8 mouse cellular contexts compared by ENCODE assay signal in the genomic region with DNA sequence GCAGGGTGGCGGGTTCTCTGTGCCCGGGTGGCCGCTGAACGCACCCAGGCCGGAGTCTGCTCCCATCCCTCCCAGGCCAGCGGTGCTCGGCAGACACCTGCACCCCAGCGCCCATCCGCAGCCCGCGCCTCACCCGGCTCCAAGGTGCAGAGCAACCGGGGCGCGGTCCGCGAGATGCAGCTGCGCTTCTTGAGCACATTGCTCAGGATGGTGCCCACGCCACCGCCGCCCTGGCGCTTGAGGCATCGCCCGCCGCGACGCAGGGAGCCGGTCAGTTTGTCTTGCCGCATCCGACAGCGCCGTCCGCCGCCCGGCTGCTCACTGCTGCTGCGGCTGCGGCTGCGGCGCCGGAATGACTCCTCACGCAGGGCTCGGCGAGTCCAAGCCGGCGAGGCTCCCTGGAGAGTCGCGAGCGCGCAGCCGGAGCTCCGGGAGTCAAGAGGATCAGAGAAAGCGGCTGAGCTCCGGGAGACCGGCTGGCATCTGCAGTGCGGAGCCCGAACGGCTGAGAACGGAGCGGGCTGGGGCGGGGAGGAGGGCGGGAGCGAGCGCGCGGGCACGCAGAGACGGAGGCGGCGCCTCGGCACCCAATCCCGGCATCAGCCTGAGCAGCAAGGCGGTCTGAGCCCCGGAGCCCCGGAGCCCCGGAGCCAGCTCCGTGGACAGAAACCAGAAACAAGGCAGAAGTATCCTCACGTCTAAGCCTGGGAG. TPM values are rescaled to one million over a fixed set of nuclear protein-coding genes. Genes with fewer than 3 reads are reported as not detected.
DNase-seq lines count a peak whose midpoint lies in the region; ATAC-seq and TF ChIP-seq lines count a peak whose summit lies in the region.

No protein-coding gene starts in this region.

- H3K4me2 ChIP-seq in kidney, embryonic 14.5 days (replicated peaks; ENCODE audit: low read depth, low read length), result peak overlapping the region; percentile 99
- peak overlapping the region; percentile 99 for H3K4me2 ChIP-seq in limb, embryonic 14.5 days (replicated peaks; ENCODE audit: low read depth, low read length, severe bottlenecking)
- H3K4me2 ChIP-seq in midbrain, embryonic 12.5 days (replicated peaks), result peak overlapping the region; percentile 98

- TF ChIP-seq CTCF in spleen, adult 2 months (IDR thresholded peaks at IDR 0.05; ENCODE audit: extremely low read depth, insufficient read depth, insufficient read length, insufficient replicate concordance), result no peak

- peak overlapping the region; percentile 76 for H3K27ac ChIP-seq in embryonic facial prominence, embryonic 10.5 days (replicated peaks)
- peak overlapping the region; percentile 53 for H3K27ac ChIP-seq in heart, embryonic 10.5 days
- no peak overlapping the region for H3K27ac ChIP-seq in kidney, embryonic 14.5 days (ENCODE audit: low read depth, low read length)
- no peak overlapping the region for H3K27ac ChIP-seq in limb, embryonic 14.5 days (replicated peaks; ENCODE audit: low read depth, low read length)
- peak overlapping the region; percentile 91 for H3K27ac ChIP-seq in midbrain, embryonic 12.5 days (replicated peaks)
- H3K27ac ChIP-seq in spleen, adult 2 months (ENCODE audit: insufficient read depth, low read length), result no peak overlapping the region

- 1% methylated on average over 77 of the region's 77 CpGs for WGBS in embryonic facial prominence, embryonic 10.5 days
- WGBS in heart, embryonic 10.5 days, result under 1% methylated on average over 77 of the region's 77 CpGs
- under 1% methylated on average over 76 of the region's 77 CpGs for WGBS in kidney, embryonic 14.5 days
- under 1% methylated on average over 63 of the region's 77 CpGs for WGBS in limb, embryonic 14.5 days
- under 1% methylated on average over 77 of the region's 77 CpGs for WGBS in midbrain, embryonic 12.5 days
- 2% methylated on average over 70 of the region's 77 CpGs for WGBS in spleen, adult 2 months

- H3K9me3 ChIP-seq in embryonic facial prominence, embryonic 10.5 days, result no peaks in the 10 kb centered on the region
- H3K9me3 ChIP-seq in heart, embryonic 10.5 days, result no peaks in the 10 kb centered on the region
- H3K9me3 ChIP-seq in kidney, embryonic 14.5 days (ENCODE audit: control insufficient read depth, low read length), result no peaks in the 10 kb centered on the region
- H3K9me3 ChIP-seq in limb, embryonic 14.5 days (ENCODE audit: control insufficient read depth, low read length), result no peaks in the 10 kb centered on the region
- H3K9me3 ChIP-seq in midbrain, embryonic 12.5 days, result no peaks in the 10 kb centered on the region

- peak; percentile 83; the same call in 1 of the 2 replicates for ATAC-seq in kidney, embryonic 14.5 days (ENCODE audit: low FRiP score, low TSS enrichment)
- ATAC-seq in limb, embryonic 14.5 days (ENCODE audit: low FRiP score, low read depth), result peak; percentile 84
- peak; percentile 90 for ATAC-seq in midbrain, embryonic 12.5 days (ENCODE audit: low FRiP score, low read depth)

- peak overlapping the region; percentile 44 for H3K9ac ChIP-seq in kidney, embryonic 14.5 days (ENCODE audit: low read depth, low read length)
- peak overlapping the region; percentile 54 for H3K9ac ChIP-seq in limb, embryonic 14.5 days (ENCODE audit: low read depth, low read length, severe bottlenecking)
- peak overlapping the region; percentile 83 for H3K9ac ChIP-seq in midbrain, embryonic 12.5 days (replicated peaks)

- H3K27me3 ChIP-seq in embryonic facial prominence, embryonic 10.5 days (replicated peaks; ENCODE audit: low read depth, poor library complexity, severe bottlenecking), result peaks cover 91% of the 10 kb centered on the region
- H3K27me3 ChIP-seq in heart, embryonic 10.5 days (ENCODE audit: insufficient read depth, poor library complexity, severe bottlenecking), result peaks cover 87% of the 10 kb centered on the region
- peaks cover 55% of the 10 kb centered on the region for H3K27me3 ChIP-seq in kidney, embryonic 14.5 days (ENCODE audit: control insufficient read depth, insufficient read depth, low read length)
- peaks cover 43% of the 10 kb centered on the region for H3K27me3 ChIP-seq in limb, embryonic 14.5 days (ENCODE audit: control insufficient read depth, insufficient read depth, low read length)
- peaks cover 47% of the 10 kb centered on the region for H3K27me3 ChIP-seq in midbrain, embryonic 12.5 days
- H3K27me3 ChIP-seq in spleen, adult 2 months (ENCODE audit: control insufficient read depth, insufficient read depth, low read length), result peaks cover 10% of the 10 kb centered on the region

- no peaks in the 10 kb centered on the region for H3K36me3 ChIP-seq in embryonic facial prominence, embryonic 10.5 days (replicated peaks)
- no peaks in the 10 kb centered on the region for H3K36me3 ChIP-seq in heart, embryonic 10.5 days
- H3K36me3 ChIP-seq in kidney, embryonic 14.5 days (ENCODE audit: control insufficient read depth, insufficient read depth, low read length), result no peaks in the 10 kb centered on the region
- no peaks in the 10 kb centered on the region for H3K36me3 ChIP-seq in limb, embryonic 14.5 days (ENCODE audit: control insufficient read depth, insufficient read depth, low read length)
- no peaks in the 10 kb centered on the region for H3K36me3 ChIP-seq in midbrain, embryonic 12.5 days
- H3K36me3 ChIP-seq in spleen, adult 2 months (ENCODE audit: control insufficient read depth, insufficient read depth, low read length), result no peaks in the 10 kb centered on the region

- no peak for TF ChIP-seq POLR2A in limb, embryonic 14.5 days (IDR thresholded peaks at IDR 0.05; ENCODE audit: borderline replicate concordance, extremely low read depth, insufficient read depth, insufficient read length)
- no peak for TF ChIP-seq POLR2A in spleen, adult 2 months (IDR thresholded peaks at IDR 0.05; ENCODE audit: low read depth, low read length)

- DNase-seq in left cerebral cortex, adult 18-20 months (ENCODE audit: low spot score in 2 of 2), result peak; percentile 81 to 85
- no peak for DNase-seq in left cerebral cortex, adult 11 months (ENCODE audit: low spot score)
- DNase-seq in embryonic facial prominence, embryonic 10.5 days (ENCODE audit: low spot score), result peak; percentile 79
- peak; percentile 78 for DNase-seq in heart, embryonic 10.5 days (ENCODE audit: low spot score)
- DNase-seq in limb, embryonic 14.5 days (ENCODE audit: low spot score), result peak; percentile 31
- DNase-seq in spleen, adult 2 months (ENCODE audit: low read depth in 1 of 2, low spot score in 2 of 2), result peak in 1 of 2 experiments; percentile 42

- H3K4me3 ChIP-seq in embryonic facial prominence, embryonic 10.5 days, result peak overlapping the region; percentile 78
- H3K4me3 ChIP-seq in heart, embryonic 10.5 days, result peak overlapping the region; percentile 74
- peak overlapping the region; percentile 66 for H3K4me3 ChIP-seq in kidney, embryonic 14.5 days (ENCODE audit: low read length)
- H3K4me3 ChIP-seq in limb, embryonic 14.5 days (replicated peaks; ENCODE audit: low read length), result peak overlapping the region; percentile 71
- H3K4me3 ChIP-seq in midbrain, embryonic 12.5 days, result peak overlapping the region; percentile 75
- peak overlapping the region; percentile 63 for H3K4me3 ChIP-seq in spleen, adult 2 months (ENCODE audit: extremely low read depth, insufficient read depth, insufficient read length)

- peaks cover 39% of the 10 kb centered on the region for H3K4me1 ChIP-seq in embryonic facial prominence, embryonic 10.5 days
- H3K4me1 ChIP-seq in heart, embryonic 10.5 days, result peaks cover 21% of the 10 kb centered on the region
- H3K4me1 ChIP-seq in kidney, embryonic 14.5 days (ENCODE audit: control insufficient read depth, insufficient read depth, low read length), result peaks cover 11% of the 10 kb centered on the region
- H3K4me1 ChIP-seq in limb, embryonic 14.5 days (ENCODE audit: control insufficient read depth, insufficient read depth, low read length), result peaks cover 9% of the 10 kb centered on the region
- peaks cover 15% of the 10 kb centered on the region for H3K4me1 ChIP-seq in midbrain, embryonic 12.5 days
- peaks cover 11% of the 10 kb centered on the region for H3K4me1 ChIP-seq in spleen, adult 2 months (ENCODE audit: control insufficient read depth, insufficient read depth, insufficient read length)

RNA-seq across cellular contexts. Expression of a gene that starts 40.4 kb away (rescaled TPM):
- 10 to 100 TPM; 80.3 to 95.1 TPM for total RNA-seq in left cerebral cortex, adult 18-20 months (2021)
- polyA plus RNA-seq in embryonic facial prominence, embryonic 10.5 days (2016; fragmentation: Nextera tagmentation; extraction: Ambion mirVana), result 1.8 and 2.3 TPM in 2 replicates
- polyA plus RNA-seq in heart, embryonic 10.5 days (2016; fragmentation: Nextera tagmentation; extraction: Ambion mirVana), result 1.3 and 1.9 TPM in 2 replicates
- polyA plus RNA-seq in kidney, embryonic 14.5 days (2014; fragmentation: Nextera tagmentation; extraction: Ambion mirVana), result 0.60 and 0.76 TPM in 2 replicates
- polyA plus RNA-seq in limb, embryonic 14.5 days (2012; rRNA removed), result 0.81 and 1.3 TPM in 2 replicates
- 1.3 and 2.3 TPM in 2 replicates for polyA plus RNA-seq in limb, embryonic 14.5 days (2014; fragmentation: Nextera tagmentation; extraction: Ambion mirVana)
- polyA plus RNA-seq in midbrain, embryonic 12.5 days (2016; fragmentation: Nextera tagmentation; extraction: Ambion mirVana), result 4.3 and 5.4 TPM in 2 replicates
- 0.78 and 1.3 TPM in 2 replicates for polyA plus RNA-seq in spleen, adult 2 months (2012; rRNA removed)

RNA-seq across cellular contexts. Expression of a gene that starts 54.2 kb away (rescaled TPM):
- 10 to 100 TPM; 86.7 to 87.1 TPM for total RNA-seq in left cerebral cortex, adult 18-20 months (2021)
- 40.0 and 41.4 TPM in 2 replicates for polyA plus RNA-seq in embryonic facial prominence, embryonic 10.5 days (2016; fragmentation: Nextera tagmentation; extraction: Ambion mirVana)
- 31.4 and 33.6 TPM in 2 replicates for polyA plus RNA-seq in heart, embryonic 10.5 days (2016; fragmentation: Nextera tagmentation; extraction: Ambion mirVana)
- polyA plus RNA-seq in kidney, embryonic 14.5 days (2014; fragmentation: Nextera tagmentation; extraction: Ambion mirVana), result 26.5 and 48.7 TPM in 2 replicates
- polyA plus RNA-seq in limb, embryonic 14.5 days (2012; rRNA removed), result 41.6 and 45.6 TPM in 2 replicates
- polyA plus RNA-seq in limb, embryonic 14.5 days (2014; fragmentation: Nextera tagmentation; extraction: Ambion mirVana), result 62.0 and 66.6 TPM in 2 replicates
- polyA plus RNA-seq in midbrain, embryonic 12.5 days (2016; fragmentation: Nextera tagmentation; extraction: Ambion mirVana), result 40.6 and 42.1 TPM in 2 replicates
- polyA plus RNA-seq in spleen, adult 2 months (2012; rRNA removed), result 66.8 and 181 TPM in 2 replicates

Comparison
In these comparisons a context has a peak if more than half of its experiments do, and no peak if none do; other contexts are left out.
1. H3K27ac ChIP-seq: peak in embryonic facial prominence, embryonic 10.5 days (single experiment), heart, embryonic 10.5 days (single experiment) and midbrain, embryonic 12.5 days (single experiment); none in kidney, embryonic 14.5 days (single experiment), limb, embryonic 14.5 days (single experiment) and spleen, adult 2 months (single experiment).
2. Peak in every context shown above with its lines, with median percentiles within 50 percentile points of each other: H3K4me3 ChIP-seq, ATAC-seq, H3K4me2 ChIP-seq and H3K9ac ChIP-seq.